Mouse (Mus musculus): ENCODE measurements around the gene Rhox4a.
"Not testable (repeated sequence)": the region's sequence is repeated elsewhere in the genome, so short reads cannot be mapped to it uniquely, and the experiment has no call there.

Gene Rhox4a

DNA sequence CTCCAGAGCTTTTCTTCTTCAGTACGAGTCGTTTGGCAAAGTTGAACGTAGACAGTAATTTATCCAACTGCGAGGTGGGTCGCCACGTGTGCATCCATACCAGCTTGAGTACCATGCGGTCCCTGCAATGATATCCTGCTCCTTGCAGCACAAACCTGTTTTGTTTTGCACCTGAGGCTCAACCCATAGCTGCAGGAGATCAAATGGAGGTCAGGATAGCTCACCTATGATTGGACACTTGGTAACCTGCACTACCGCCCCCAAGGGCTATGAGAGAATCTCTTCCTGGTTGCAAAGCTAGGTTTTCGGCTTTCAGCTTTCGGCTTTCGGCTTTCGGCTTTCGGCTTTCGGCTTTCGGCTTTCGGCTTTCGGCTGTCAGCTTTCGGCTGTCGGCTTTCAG is at the start of gene Rhox4a:
Gene Rhox4a, plus strand, starts transcription at position 301 of the 400 bp plus-strand sequence.
- not testable (repeated sequence) for DNase-seq

DNA sequence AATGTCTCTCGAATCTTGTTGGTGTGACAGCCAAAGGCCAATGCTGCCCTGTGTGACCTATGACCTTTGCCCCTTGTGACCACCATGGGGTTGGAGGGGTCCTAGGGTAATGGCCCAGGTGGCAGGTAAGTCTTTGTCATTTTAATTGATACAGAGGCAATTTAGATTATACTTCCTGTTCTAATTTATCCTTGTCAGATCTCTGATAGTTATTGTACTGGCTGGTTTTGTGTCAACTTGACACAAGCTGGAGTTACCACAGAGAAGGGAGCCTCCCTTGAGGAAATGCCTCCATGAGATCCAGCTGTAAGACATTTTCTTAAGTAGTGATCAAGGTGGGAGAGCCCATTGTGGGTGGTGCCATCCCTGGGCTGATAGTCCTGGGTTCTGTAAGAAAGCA is 43.0 kb upstream of the Rhox4a start, which contains the start of gene Rhox1:
Gene Rhox1, minus strand, starts transcription at position 101 of the 400 bp plus-strand sequence.
- DNase-seq = not testable (repeated sequence)

DNA sequence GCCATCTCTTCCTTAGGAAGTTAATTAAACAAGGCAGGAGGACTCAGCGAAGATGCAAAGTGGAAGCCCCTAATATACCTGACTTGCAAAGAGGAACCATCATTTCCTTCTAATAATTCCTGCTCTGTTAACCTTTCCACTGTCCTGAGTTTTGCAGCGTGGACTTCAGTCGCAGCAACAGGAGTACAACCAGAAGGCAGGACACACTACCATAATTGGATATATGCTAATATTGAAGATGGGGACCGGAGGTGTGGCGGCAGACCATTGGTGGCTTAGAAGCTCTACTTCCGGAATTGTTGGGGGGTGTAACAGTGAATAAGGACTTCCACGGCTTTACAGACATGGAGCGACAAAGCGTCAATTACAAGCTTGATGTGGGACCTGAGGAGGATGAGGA is 20.5 kb upstream of the Rhox4a start, which contains the start of gene Rhox2a:
Gene Rhox2a, plus strand, starts transcription at position 301 of the 400 bp plus-strand sequence.
- not testable (repeated sequence) for DNase-seq

GRCm38 (mm10) chrX:37249619-37250018 is 15.5 kb upstream of the Rhox4a start, which contains the start of gene Rhox3a:
Gene Rhox3a, plus strand, starts transcription at chrX:37249919.
- DNase-seq = not testable (repeated sequence)
